Mouse (Mus musculus) heart, postnatal 36 days (tissue): ENCODE data around the gene Lmntd1. TPM values are rescaled to one million over a fixed set of nuclear protein-coding genes. Genes with fewer than 3 reads are reported as not detected.

Experiments used
- DNase-seq, 2 experiments: peaks; one replicate each; pipeline ENCODE4 v3.0.0; 2021 to 2022
- intact Hi-C: fragments of 180-260 bp; cut with DNase I; formaldehyde crosslinking; loops from one replicate; pipeline ENCODE4 v1.15.1; 2025
- total RNA-seq, 2 experiments: library from RNA; stranded (reverse); gene quantifications; 2 replicates each; pipeline ENCODE4 v1.2.3; 2021

Lmntd1 gene
- total RNA-seq, 2 experiments from 2014 or later, result 1.2 to 2.5 TPM

GRCm38 (mm10) chr6:145501751-145502150 is 112.4 kb downstream of the Lmntd1 start:
- intact Hi-C loops, result no loop called here

DNA sequence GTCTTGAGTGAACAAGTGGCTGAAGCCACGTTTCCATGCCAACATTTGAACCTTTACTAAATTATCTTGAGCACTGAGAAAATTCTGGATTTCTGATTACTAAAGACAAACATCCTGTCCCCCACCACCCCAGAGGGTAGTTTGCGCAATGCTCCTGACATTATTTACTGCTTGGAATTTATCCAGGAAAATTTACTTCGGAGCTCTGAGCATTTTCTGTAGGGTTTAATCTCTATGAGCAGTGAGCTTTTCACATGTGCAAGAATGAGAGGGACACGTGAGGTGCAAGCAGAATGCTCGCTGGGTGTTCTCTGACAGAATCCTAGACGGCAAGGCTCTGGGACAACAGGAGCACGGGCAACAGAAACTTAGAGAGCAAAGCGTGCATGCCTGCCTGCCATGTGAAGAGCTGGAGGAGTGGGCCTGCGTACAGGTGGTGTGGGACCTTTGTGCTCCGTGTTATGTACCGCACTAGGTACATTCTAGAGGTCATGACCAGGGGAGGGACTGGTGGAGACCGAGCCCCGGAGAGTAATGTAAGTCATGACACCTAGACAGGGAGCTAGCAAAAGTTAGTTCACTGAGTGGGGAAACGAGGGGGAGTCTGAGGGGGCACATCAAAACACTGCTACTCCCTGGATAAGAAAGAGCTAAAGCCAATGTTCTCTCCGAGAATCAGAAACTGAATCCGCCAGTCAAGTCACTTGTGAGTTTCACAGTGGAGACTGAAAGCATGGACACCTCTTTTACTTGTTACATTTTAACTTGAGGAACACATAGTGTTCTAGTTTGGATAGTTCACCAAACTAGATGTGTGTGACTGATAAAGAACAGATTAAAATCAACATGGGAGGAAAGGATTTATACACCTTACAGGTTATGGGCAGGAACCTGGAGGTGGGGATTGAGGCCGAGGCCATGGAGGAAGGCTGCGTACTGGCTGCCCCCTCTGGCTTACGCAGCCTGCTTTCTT is 114.3 kb downstream of the Lmntd1 start:
- intact Hi-C loops, result no loop called here
- DNase-seq, result no peak

More at GRCm38 (mm10) chr6:145501751-145502150, 112.4 kb downstream of the Lmntd1 start:
- DNase-seq, result no peak

DNA sequence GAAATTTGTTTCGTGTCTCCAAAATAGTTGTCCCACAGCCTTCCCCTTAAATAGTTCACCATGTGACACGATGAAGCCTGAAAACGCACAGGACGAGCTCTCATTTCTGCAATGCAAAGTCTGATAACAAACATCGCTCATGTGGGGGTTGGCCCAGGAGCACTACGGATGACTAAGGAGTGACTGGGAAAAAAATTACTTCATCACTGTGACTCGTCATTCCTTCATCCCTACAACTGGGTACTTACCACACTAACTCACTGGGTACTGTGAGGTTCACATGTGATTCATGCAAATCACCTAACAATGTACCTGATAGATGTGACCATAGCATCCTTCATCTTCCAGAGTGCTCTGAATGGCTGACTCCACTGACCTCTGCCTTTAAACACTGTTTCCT is 118.4 kb downstream of the Lmntd1 start:
- DNase-seq, result no peak
- intact Hi-C loops, result no loop called here

DNA sequence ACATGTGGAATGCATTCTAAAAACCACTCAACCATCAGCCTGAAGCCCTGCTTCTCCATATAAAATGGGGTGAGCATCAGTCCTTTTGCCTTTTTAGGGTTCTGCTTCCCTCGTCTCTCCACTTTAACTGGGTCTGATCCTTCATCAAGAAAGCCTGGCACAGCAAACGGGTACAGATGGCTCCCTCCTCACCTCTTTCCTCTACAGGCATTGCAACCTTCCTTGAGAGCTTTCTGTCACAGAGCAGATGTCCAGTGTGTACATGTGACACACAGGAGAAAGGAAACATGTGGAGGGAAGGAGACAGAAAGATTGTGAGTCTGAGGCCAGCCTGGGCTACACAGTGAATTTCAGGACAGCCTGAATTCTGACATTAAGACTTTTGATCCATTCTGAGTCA is 125.9 kb downstream of the Lmntd1 start:
- intact Hi-C loops, result no loop called here
- no peak for DNase-seq

DNA sequence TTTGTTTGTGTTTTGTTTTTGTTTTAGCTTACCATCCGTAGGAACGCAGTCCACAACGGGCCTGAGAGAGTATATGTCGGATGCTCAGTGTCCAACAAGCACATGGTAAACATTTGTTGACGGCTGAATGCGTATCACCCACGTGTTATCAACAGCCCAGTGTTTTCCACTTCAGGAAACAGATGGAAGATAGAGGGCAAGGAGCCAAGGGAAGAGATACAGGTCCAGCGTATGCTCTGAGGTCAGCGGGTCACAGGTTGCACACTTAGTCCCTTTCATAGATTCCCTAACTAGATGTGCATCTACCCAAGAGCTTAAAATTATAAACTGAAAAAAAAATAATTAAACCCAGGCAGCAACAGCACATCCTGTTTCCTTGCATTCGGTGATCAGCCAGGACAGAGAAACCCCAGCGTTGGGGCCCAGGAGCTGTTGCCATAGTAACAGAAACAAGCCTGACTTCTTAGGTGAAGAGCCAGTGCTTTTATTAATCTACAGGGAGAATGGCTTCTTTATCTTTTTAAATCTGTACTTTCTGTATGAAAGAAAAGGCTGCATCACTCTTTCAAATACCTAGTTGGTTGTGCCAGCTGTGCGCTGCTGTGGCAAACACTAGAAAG is 128.0 kb downstream of the Lmntd1 start:
- no peak for DNase-seq
- intact Hi-C loops, result no loop called here

DNA sequence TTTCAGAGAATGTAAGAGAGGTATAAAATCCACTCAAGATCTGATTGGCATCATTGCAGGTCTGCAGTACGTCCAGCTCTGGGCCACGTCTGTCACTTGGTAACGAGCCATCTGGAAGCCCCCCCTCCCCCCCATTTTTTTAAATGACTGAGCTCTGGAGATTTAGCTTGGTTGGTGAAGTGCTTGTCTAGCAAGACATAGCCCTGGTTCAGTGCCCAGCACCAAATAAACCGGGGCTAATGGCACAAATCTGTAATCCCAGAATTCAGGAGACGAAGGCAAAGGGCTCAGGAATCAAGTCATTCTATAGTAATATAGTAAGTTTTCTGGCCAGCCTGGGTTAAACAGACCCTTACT is 130.8 kb downstream of the Lmntd1 start:
- intact Hi-C loops, result no loop called here
- DNase-seq, result no peak

GRCm38 (mm10) chr6:145482656-145483317 is 131.3 kb downstream of the Lmntd1 start:
- intact Hi-C loops, result no loop called here
- peak; percentile 12 to 18 for DNase-seq

DNA sequence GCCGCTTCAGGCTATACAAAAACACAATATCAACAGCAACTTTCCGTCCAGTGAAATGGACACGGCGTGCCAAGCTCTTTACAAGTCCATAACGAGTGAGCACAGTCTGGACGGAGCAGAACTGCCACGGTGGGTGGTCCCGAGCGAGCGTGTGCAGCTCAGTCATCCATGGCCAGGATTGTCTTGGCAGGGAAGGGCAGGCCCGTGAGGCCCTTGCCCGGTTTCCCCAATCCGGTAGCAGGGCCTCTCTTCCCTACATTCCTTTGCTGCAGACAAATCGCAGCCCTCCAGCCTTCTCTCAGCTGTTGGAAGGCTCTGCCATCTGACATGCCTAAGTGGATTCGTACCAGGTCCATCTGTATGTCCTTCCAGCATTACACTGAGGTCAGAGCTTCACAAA is 132.2 kb downstream of the Lmntd1 start:
- peak; percentile 12 to 34 for DNase-seq
- intact Hi-C loops, result no loop called here

DNA sequence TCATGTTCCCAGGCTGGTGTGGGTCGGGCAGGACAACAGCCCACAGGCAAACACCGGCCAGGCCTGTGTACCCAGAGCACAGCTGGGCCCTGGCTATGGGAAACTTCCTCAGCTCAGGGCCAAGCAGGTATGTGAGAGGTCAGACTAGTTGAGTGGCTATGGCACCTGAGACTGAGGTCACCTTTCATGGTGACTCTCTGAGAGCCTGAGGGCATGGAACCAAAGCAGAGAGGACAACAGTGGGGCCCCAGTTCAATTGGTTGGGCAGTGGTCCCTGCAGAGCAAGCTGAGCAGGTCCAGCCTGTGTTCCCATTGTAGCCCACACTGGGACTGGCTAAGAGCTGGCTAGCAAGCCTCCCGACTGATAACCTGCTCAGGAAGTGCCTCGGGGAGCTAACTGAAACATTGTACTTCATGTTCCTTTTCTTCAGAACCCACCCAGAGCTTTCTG is 135.3 kb downstream of the Lmntd1 start:
- intact Hi-C loops, result no loop called here
- DNase-seq, result no peak

DNA sequence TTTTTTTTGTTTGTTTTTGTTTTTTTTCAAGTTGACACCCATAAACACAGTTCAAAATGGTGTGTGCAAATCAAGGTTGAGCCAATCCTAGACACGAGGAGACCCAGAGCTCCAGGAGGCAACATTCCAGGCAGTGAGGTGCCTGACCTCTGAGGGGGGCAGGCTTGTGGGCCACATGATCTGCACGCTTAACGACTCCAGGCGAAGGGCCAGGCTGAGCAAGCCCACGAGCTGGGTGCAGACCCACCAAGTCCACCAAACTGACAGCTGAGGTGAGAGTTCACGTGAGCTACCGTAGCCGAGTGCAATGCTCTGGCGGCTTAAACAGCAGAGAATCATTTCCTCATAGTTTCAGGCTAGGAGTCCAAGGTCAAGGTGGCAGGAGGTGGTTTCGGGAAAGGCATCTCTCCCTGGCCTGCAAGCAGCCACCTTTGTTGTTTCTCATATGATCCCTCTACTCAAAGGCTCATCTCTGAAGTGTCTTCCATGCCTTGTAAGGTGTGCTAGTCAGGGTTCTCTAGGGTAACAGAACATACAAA is 136.7 kb downstream of the Lmntd1 start:
- no peak for DNase-seq
- intact Hi-C loops, result no loop called here

- no peak for DNase-seq
- intact Hi-C loops, result no loop called here
Measured at GRCm38 (mm10) chr6:145471638-145472247, 142.4 kb downstream of the Lmntd1 start.

DNA sequence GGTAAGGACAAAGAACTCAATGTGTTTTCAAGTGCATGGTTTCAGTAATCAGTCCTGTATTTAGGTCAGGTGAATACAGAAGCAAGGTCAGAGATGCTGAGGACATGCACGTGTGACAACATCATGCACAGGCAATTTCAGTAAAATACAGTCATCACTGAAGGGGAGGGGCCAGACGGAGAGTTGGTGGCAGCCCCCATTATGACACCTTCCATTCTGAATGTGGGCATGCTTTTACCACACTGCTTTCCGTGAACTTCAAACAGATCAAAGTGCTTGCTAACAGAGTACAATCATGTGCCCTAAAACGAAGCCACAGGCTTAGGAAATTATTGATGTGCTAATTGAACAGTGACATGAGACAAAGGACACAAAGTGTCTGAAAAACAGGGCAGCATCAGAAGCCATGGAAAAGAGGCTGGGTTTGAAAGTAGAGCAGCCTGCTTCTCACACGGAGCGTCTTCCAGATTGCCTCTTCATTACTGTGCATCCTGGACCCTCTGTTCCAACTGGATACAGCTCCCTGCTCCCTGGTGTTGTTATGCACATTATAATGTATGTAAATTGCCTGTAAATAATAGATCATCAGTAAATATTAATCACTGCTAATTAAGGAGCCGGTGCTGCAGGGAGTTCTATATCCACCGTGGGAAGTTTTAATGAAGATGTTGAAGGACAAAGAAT is 144.7 kb downstream of the Lmntd1 start:
- no peak for DNase-seq
- intact Hi-C loops, result no loop called here

GRCm38 (mm10) chr6:145464027-145464426 is 150.1 kb downstream of the Lmntd1 start:
- intact Hi-C loops, result loop anchor here (5.0 kb wide), 1 partner anchor 328 kb away; no protein-coding TSS in a partner anchor
- DNase-seq, result no peak

GRCm38 (mm10) chr6:145462677-145463245 is 151.4 kb downstream of the Lmntd1 start:
- intact Hi-C loops, result loop anchor here (5.0 kb wide), 1 partner anchor 330 kb away; no protein-coding TSS in a partner anchor
- DNase-seq, result no peak

DNA sequence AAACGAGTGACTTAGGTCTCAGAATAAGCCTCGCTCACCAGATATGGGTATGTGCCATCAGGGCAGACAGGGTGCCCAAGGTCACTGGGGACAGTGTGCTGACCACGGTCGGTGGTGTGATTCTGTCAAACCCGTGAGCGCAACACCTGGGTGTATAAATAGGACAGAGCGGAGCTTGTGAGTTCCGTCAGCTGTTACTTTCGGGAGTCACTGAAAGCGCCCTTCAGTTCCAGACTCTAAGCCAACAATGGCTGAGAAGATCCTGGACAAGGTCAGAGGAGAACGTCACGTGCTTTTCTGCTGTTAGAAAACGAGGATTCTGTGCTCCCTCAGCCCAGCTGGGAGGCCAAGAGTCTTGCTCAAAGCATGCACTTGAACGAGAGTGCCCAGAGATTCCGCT is 157.1 kb downstream of the Lmntd1 start:
- DNase-seq, result peak; percentile 31 to 46
- intact Hi-C loops, result no loop called here

DNA sequence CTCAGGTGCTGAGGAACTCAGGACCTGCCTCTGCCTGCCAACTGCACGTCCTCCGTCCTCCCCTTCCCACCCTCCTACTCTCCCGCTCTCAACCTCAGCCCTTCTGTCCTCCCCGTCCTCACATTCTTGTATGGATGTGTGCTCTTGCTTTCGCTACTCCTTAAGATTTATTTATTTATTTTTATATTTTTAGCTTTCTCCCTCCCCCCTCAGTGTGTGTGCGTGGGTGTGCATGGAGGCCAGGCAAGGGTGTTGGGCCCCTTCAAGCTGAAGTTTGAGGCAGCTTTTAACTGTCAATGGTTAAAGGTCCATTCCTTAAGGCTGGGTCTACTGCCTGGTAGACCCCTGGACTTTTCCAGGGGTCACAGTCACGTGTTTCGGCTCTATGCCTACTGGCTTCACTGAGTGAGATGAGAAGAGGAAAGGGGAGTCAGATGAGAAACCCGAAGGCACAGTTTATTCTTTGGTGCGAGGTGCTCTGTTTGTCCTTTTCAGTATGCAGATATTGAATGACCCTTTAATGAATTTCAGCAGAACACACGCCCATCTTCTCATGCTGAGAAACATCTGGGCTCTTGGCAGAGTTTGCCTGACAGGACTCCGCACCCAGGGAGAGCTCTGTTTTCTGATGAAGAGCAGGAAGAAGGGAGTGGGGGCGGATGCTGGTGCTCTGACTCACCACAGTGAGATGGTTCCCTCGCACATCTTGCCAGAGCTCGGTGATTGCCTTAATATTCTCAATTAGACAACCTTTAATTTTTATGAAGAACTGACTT is 163.3 kb downstream of the Lmntd1 start:
- DNase-seq, result no peak
- intact Hi-C loops, result no loop called here

DNA sequence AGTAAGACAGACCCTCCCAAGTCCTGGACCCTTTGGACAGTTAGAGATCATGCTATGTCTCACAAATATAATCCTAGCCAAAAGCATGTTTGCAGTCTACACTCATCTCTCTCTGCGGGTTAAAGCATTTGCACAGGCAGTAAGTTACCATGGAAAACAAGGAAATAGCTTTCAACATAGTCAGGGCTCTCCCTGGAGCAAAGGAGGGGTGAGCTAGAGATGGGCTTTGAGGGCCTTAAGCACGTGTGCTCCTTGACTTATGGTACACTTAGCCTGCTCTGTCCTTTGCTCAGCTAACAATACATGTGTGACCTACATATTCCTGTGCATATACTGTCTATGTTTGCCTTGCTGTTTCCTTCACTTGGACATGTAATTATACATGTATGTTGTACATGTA is 165.8 kb downstream of the Lmntd1 start:
- intact Hi-C loops, result no loop called here
- DNase-seq, result no peak

DNA sequence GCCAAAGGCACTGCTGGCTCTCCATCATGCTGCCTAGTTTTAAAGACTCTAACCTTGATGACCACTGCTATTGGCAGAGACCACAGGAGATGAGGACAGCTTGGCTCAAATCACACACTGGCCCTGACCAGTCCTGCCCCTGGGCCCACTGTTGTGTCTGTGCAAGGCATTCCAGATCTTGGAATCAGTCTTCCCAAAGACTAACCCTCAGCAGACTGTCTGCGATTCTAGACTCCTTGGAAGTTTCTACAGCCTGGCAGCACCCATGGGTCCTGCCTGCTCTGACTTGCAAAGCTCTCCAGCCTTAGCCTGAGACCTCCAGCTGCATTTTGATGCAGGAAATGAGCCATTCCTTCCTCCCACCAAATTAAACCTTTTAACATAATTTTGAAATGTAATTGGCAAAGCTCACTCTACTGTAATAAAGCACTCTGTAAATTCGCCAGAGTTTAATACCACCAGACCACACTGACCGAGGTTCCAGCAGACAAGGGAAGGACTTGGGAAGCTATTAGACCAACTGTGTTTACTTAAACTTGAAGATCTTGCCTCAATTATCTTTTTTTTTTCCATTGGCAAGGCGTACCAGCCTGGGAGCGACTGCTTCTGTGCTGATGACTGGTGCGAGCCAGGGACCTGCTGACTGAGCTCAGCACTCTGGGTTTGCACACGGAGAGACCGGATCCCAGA is 168.2 kb downstream of the Lmntd1 start:
- peak; percentile 28 to 48 for DNase-seq
- intact Hi-C loops, result no loop called here
